Comparison of ENCODE assay signal across 22 mouse cellular contexts in genomic region chr16:55316996-55317395, GRCm38 (mm10). TPM values are rescaled to one million over a fixed set of nuclear protein-coding genes. Genes with fewer than 3 reads are reported as not detected.
"Had no signal": no experiment of that assay in that cellular context is flagged by ENCODE, and none has a peak within 500 bp of the region (broad histone marks: within the 10 kb centered on the region; RNA-seq: fewer than 3 reads in every experiment).

No protein-coding gene starts in this region.

- H3K4me1 ChIP-seq: liver, embryonic 15.5 days; megakaryocyte, embryonic 14.5 days; midbrain, embryonic 15.5 days had no signal

- H3K27me3 ChIP-seq: liver, embryonic 15.5 days; lung, embryonic 15.5 days; megakaryocyte, embryonic 14.5 days; midbrain, embryonic 15.5 days; neural tube, embryonic 13.5 days had no signal

- H3K9ac ChIP-seq: liver, embryonic 15.5 days; liver, postnatal 0 days; lung, embryonic 15.5 days; midbrain, embryonic 13.5 days; midbrain, embryonic 15.5 days; neural tube, embryonic 13.5 days had no signal

- H3K4me3 ChIP-seq: liver, embryonic 15.5 days; lung, embryonic 15.5 days; megakaryocyte, embryonic 14.5 days; midbrain, embryonic 13.5 days; midbrain, embryonic 15.5 days; neural tube, embryonic 13.5 days had no signal

- H3K9me3 ChIP-seq: liver, embryonic 15.5 days; lung, embryonic 15.5 days; megakaryocyte, embryonic 14.5 days; midbrain, embryonic 13.5 days; midbrain, embryonic 15.5 days; neural tube, embryonic 13.5 days had no signal

- ATAC-seq: liver, postnatal 0 days; lung, postnatal 0 days; midbrain, embryonic 13.5 days had no signal

- DNase-seq: liver, postnatal 0 days; lung, adult 2 months; lung, postnatal 14 days; lung, postnatal 36 days; right cerebral cortex, adult 18-20 months; right cerebral cortex, postnatal 25 days; right cerebral cortex, postnatal 4 days; spleen, adult 18-20 months; thymus, adult 18-20 months; thymus, postnatal 14 days; thymus, postnatal 36 days had no signal

- H3K36me3 ChIP-seq: liver, embryonic 15.5 days; lung, embryonic 15.5 days; midbrain, embryonic 13.5 days; midbrain, embryonic 15.5 days; neural tube, embryonic 13.5 days had no signal

- H3K4me2 ChIP-seq: liver, embryonic 15.5 days; lung, embryonic 15.5 days; midbrain, embryonic 11.5 days; midbrain, embryonic 13.5 days; midbrain, embryonic 15.5 days; neural tube, embryonic 13.5 days had no signal

- H3K27ac ChIP-seq: liver, embryonic 15.5 days; lung, embryonic 15.5 days; macrophage; midbrain, embryonic 13.5 days; midbrain, embryonic 15.5 days; neural tube, embryonic 13.5 days had no signal

RNA-seq across cellular contexts. Expression of gene Zpld1, which starts 19.2 kb away (rescaled TPM):
- polyA plus RNA-seq: liver, embryonic 15.5 days; liver, postnatal 0 days; lung, postnatal 0 days; macrophage; small intestine, adult 2 months; thymus, postnatal 0 days had no signal
